ENCODE assay signal across 9 mouse cellular contexts in genomic region chr7:64839281-64839680, GRCm38 (mm10). TPM values are rescaled to one million over a fixed set of nuclear protein-coding genes. Genes with fewer than 3 reads are reported as not detected.
DNase-seq lines count a peak whose midpoint lies in the region; ATAC-seq and TF ChIP-seq lines count a peak whose summit lies in the region.
"Had no signal": no experiment of that assay in that cellular context is flagged by ENCODE, and none has a peak within 500 bp of the region (broad histone marks: within the 10 kb centered on the region; RNA-seq: fewer than 3 reads in every experiment).

No protein-coding gene starts in this region.

- no peak overlapping the region for H3K9ac ChIP-seq in heart, adult 2 months (ENCODE audit: low read depth, low read length)
- no peak overlapping the region for H3K9ac ChIP-seq in limb, embryonic 11.5 days (ENCODE audit: low read length)
- H3K9ac ChIP-seq in forebrain, embryonic 13.5 days: no peak overlapping the region
- H3K9ac ChIP-seq in stomach, embryonic 14.5 days (replicated peaks; ENCODE audit: low read depth, low read length): no peak overlapping the region
- no peak overlapping the region for H3K9ac ChIP-seq in liver, embryonic 12.5 days

- H3K36me3 ChIP-seq in heart, adult 2 months (ENCODE audit: control insufficient read depth, insufficient read depth, low read length): no peaks in the 10 kb centered on the region
- no peaks in the 10 kb centered on the region for H3K36me3 ChIP-seq in limb, embryonic 11.5 days (ENCODE audit: control insufficient read depth, insufficient read depth, low read length)
- H3K36me3 ChIP-seq in limb, embryonic 10.5 days: no peaks in the 10 kb centered on the region
- no peaks in the 10 kb centered on the region for H3K36me3 ChIP-seq in forebrain, embryonic 13.5 days (ENCODE audit: poor library complexity, severe bottlenecking)
- H3K36me3 ChIP-seq in stomach, embryonic 14.5 days (ENCODE audit: control insufficient read depth, insufficient read depth, low read length): no peaks in the 10 kb centered on the region
- no peaks in the 10 kb centered on the region for H3K36me3 ChIP-seq in liver, embryonic 12.5 days

- 75% methylated on average over 2 of the region's 2 CpGs for WGBS in heart, adult 2 months
- 50% methylated on average over 2 of the region's 2 CpGs for WGBS in limb, embryonic 11.5 days
- WGBS in limb, embryonic 10.5 days: 40% methylated on average over 2 of the region's 2 CpGs
- WGBS in forebrain, embryonic 13.5 days: 63% methylated on average over 2 of the region's 2 CpGs
- 48% methylated on average over 2 of the region's 2 CpGs for WGBS in stomach, embryonic 14.5 days
- WGBS in liver, embryonic 12.5 days (ENCODE audit: insufficient replicate concordance): 31% methylated on average over 2 of the region's 2 CpGs

- no peaks in the 10 kb centered on the region for H3K27me3 ChIP-seq in heart, adult 2 months (ENCODE audit: control insufficient read depth, insufficient read depth, low read length)
- H3K27me3 ChIP-seq in limb, embryonic 11.5 days (ENCODE audit: control insufficient read depth, insufficient read depth, low read length): no peaks in the 10 kb centered on the region
- 0 out of 2 replicates have a peak, but pooled peaks cover 5% of the 10 kb centered on the region for H3K27me3 ChIP-seq in limb, embryonic 10.5 days (ENCODE audit: low read depth, poor library complexity, severe bottlenecking)
- no peaks in the 10 kb centered on the region for H3K27me3 ChIP-seq in forebrain, embryonic 13.5 days
- H3K27me3 ChIP-seq in stomach, embryonic 14.5 days (ENCODE audit: control insufficient read depth, insufficient read depth, low read length): no peaks in the 10 kb centered on the region
- no peaks in the 10 kb centered on the region for H3K27me3 ChIP-seq in liver, embryonic 12.5 days (replicated peaks)

- no peaks in the 10 kb centered on the region for H3K9me3 ChIP-seq in limb, embryonic 11.5 days (ENCODE audit: control insufficient read depth, low read length)
- no peaks in the 10 kb centered on the region for H3K9me3 ChIP-seq in limb, embryonic 10.5 days (replicated peaks)
- no peaks in the 10 kb centered on the region for H3K9me3 ChIP-seq in forebrain, embryonic 13.5 days (replicated peaks)
- no peaks in the 10 kb centered on the region for H3K9me3 ChIP-seq in stomach, embryonic 14.5 days (ENCODE audit: control insufficient read depth, low read depth, low read length)
- no peaks in the 10 kb centered on the region for H3K9me3 ChIP-seq in liver, embryonic 12.5 days (replicated peaks)

- H3K79me2 ChIP-seq in heart, adult 2 months (replicated peaks; ENCODE audit: control insufficient read depth, insufficient read depth, low read length): no peaks in the 10 kb centered on the region

- no peaks in the 10 kb centered on the region for H3K4me1 ChIP-seq in heart, adult 2 months (ENCODE audit: control insufficient read depth, insufficient read depth, low read length)
- H3K4me1 ChIP-seq in limb, embryonic 11.5 days (ENCODE audit: control insufficient read depth, insufficient read depth, low read length): no peaks in the 10 kb centered on the region; the same call in 1 of the 2 replicates
- peaks cover 25% of the 10 kb centered on the region for H3K4me1 ChIP-seq in limb, embryonic 10.5 days
- H3K4me1 ChIP-seq in forebrain, embryonic 13.5 days: peaks cover 23% of the 10 kb centered on the region
- 0 out of 2 replicates have a peak, but pooled peaks cover 6% of the 10 kb centered on the region for H3K4me1 ChIP-seq in stomach, embryonic 14.5 days (ENCODE audit: control insufficient read depth, insufficient read depth, low read length)
- no peaks in the 10 kb centered on the region for H3K4me1 ChIP-seq in liver, embryonic 12.5 days

- no peak overlapping the region for H3K4me2 ChIP-seq in limb, embryonic 11.5 days (ENCODE audit: low read depth, severe bottlenecking)
- peak overlapping the region; percentile 62; the same call in 1 of the 2 replicates for H3K4me2 ChIP-seq in forebrain, embryonic 13.5 days
- peak overlapping the region; percentile 59; the same call in 1 of the 2 replicates for H3K4me2 ChIP-seq in stomach, embryonic 14.5 days (replicated peaks; ENCODE audit: low read depth, low read length)
- no peak overlapping the region for H3K4me2 ChIP-seq in liver, embryonic 12.5 days

- H3K4me3 ChIP-seq in heart, adult 2 months: no peak overlapping the region
- no peak overlapping the region for H3K4me3 ChIP-seq in limb, embryonic 11.5 days (ENCODE audit: low read depth, low read length)
- H3K4me3 ChIP-seq in limb, embryonic 10.5 days: no peak overlapping the region
- no peak overlapping the region for H3K4me3 ChIP-seq in forebrain, embryonic 13.5 days
- H3K4me3 ChIP-seq in stomach, embryonic 14.5 days (ENCODE audit: low read depth, low read length): no peak overlapping the region
- H3K4me3 ChIP-seq in liver, embryonic 12.5 days: no peak overlapping the region

- ATAC-seq in limb, embryonic 11.5 days (ENCODE audit: insufficient number of reproducible peaks, low FRiP score, low TSS enrichment, low read depth): peak; percentile 13; the same call in 1 of the 2 replicates
- no peak for ATAC-seq in forebrain, embryonic 13.5 days
- 0 out of 2 replicates have a peak, but pooled peaks have one; percentile 4 for ATAC-seq in stomach, embryonic 14.5 days (ENCODE audit: insufficient number of reproducible peaks, insufficient read depth, low FRiP score, low read depth)
- no peak for ATAC-seq in liver, embryonic 12.5 days

- TF ChIP-seq EP300 in heart, adult 2 months (IDR thresholded peaks at IDR 0.05; ENCODE audit: insufficient read depth, low read depth, low read length): no peak

- H3K27ac ChIP-seq in heart, adult 2 months: no peak overlapping the region
- H3K27ac ChIP-seq in limb, embryonic 11.5 days (replicated peaks; ENCODE audit: low read depth, low read length): no peak overlapping the region
- no peak overlapping the region for H3K27ac ChIP-seq in limb, embryonic 10.5 days
- H3K27ac ChIP-seq in forebrain, embryonic 13.5 days: no peak overlapping the region
- no peak overlapping the region for H3K27ac ChIP-seq in stomach, embryonic 14.5 days (ENCODE audit: low read length)
- H3K27ac ChIP-seq in liver, embryonic 12.5 days: no peak overlapping the region

- no peak for TF ChIP-seq CTCF in heart, adult 2 months (IDR thresholded peaks at IDR 0.05)

- intact Hi-C loops in heart, adult 2 months (cut with DNase I): no loop called here

- TF ChIP-seq POLR2A in heart, adult 2 months (IDR thresholded peaks at IDR 0.05; ENCODE audit: insufficient read depth, low read depth, low read length): no peak

- peak; percentile 66 for DNase-seq in heart, adult 11 months
- DNase-seq in heart, adult 2 months: no peak
- no peak for DNase-seq in limb, embryonic 11.5 days (ENCODE audit: low spot score)
- DNase-seq in limb, embryonic 10.5 days (ENCODE audit: low spot score): no peak
- DNase-seq in right cerebral cortex, adult 2 months (ENCODE audit: low spot score in 2 of 2): no peak
- DNase-seq: spleen, adult 18-20 months had no signal

RNA-seq across cellular contexts. Expression of gene Nsmce3, which starts 33.5 kb away (rescaled TPM):
- 1 to 10 TPM; 2.9 to 3.0 TPM for total RNA-seq in heart, adult 2 months (2021)
- 2.5 and 2.6 TPM in 2 replicates for polyA plus RNA-seq in heart, adult 2 months (2012; rRNA removed)
- 11.3 and 11.6 TPM in 2 replicates for polyA plus RNA-seq in limb, embryonic 11.5 days (2014; fragmentation: Nextera tagmentation; extraction: Ambion mirVana)
- 9.9 and 10.2 TPM in 2 replicates for polyA plus RNA-seq in limb, embryonic 10.5 days (2016; fragmentation: Nextera tagmentation; extraction: Ambion mirVana)
- polyA plus RNA-seq in forebrain, embryonic 13.5 days (2015; fragmentation: Nextera tagmentation; extraction: Ambion mirVana): 10.1 and 10.6 TPM in 2 replicates
- 11.6 and 12.8 TPM in 2 replicates for polyA plus RNA-seq in stomach, embryonic 14.5 days (2014; fragmentation: Nextera tagmentation; extraction: Ambion mirVana)
- polyA plus RNA-seq in liver, embryonic 12.5 days (2016; fragmentation: Nextera tagmentation; extraction: Ambion mirVana): 7.9 and 8.2 TPM in 2 replicates

Comparison
In these comparisons a context has a peak if more than half of its experiments do, and no peak if none do; other contexts are left out.
1. ATAC-seq: peak in limb, embryonic 11.5 days (single experiment) and stomach, embryonic 14.5 days (single experiment); none in forebrain, embryonic 13.5 days (single experiment) and liver, embryonic 12.5 days (single experiment).
2. H3K4me2 ChIP-seq: peak in forebrain, embryonic 13.5 days (single experiment) and stomach, embryonic 14.5 days (single experiment); none in limb, embryonic 11.5 days (single experiment) and liver, embryonic 12.5 days (single experiment).